ENCODE assay signal across 30 mouse cellular contexts in genomic region chr6:33166479-33166878, GRCm38 (mm10).
DNase-seq lines count a peak whose midpoint lies in the region; ATAC-seq and TF ChIP-seq lines count a peak whose summit lies in the region.
"Had no signal": no experiment of that assay in that cellular context is flagged by ENCODE, and none has a peak within 500 bp of the region (broad histone marks: within the 10 kb centered on the region; RNA-seq: fewer than 3 reads in every experiment).

No protein-coding gene starts in this region.

- H3K27me3 ChIP-seq in embryonic facial prominence, embryonic 14.5 days (replicated peaks; ENCODE audit: control insufficient read depth, insufficient read depth, low read length): no peaks in the 10 kb centered on the region
- no peaks in the 10 kb centered on the region for H3K27me3 ChIP-seq in embryonic facial prominence, embryonic 10.5 days (replicated peaks; ENCODE audit: low read depth, poor library complexity, severe bottlenecking)
- no peaks in the 10 kb centered on the region for H3K27me3 ChIP-seq in hindbrain, embryonic 14.5 days (ENCODE audit: control insufficient read depth, insufficient read depth, low read length)
- H3K27me3 ChIP-seq in hindbrain, embryonic 11.5 days (ENCODE audit: control insufficient read depth, insufficient read depth, low read length): no peaks in the 10 kb centered on the region
- H3K27me3 ChIP-seq in midbrain, postnatal 0 days (ENCODE audit: insufficient read depth, low read length): no peaks in the 10 kb centered on the region
- H3K27me3 ChIP-seq in midbrain, embryonic 15.5 days (replicated peaks): no peaks in the 10 kb centered on the region
- H3K27me3 ChIP-seq: embryonic facial prominence, embryonic 13.5 days; forebrain, embryonic 15.5 days; limb, embryonic 15.5 days; liver, embryonic 13.5 days; megakaryocyte, embryonic 14.5 days had no signal

- H3K9me3 ChIP-seq in embryonic facial prominence, embryonic 14.5 days (ENCODE audit: control insufficient read depth, low read length): no peaks in the 10 kb centered on the region
- H3K9me3 ChIP-seq in embryonic facial prominence, embryonic 10.5 days: no peaks in the 10 kb centered on the region
- H3K9me3 ChIP-seq in hindbrain, embryonic 14.5 days (ENCODE audit: control insufficient read depth, low read length): no peaks in the 10 kb centered on the region
- no peaks in the 10 kb centered on the region for H3K9me3 ChIP-seq in hindbrain, embryonic 11.5 days (ENCODE audit: control insufficient read depth, low read length)
- H3K9me3 ChIP-seq in midbrain, postnatal 0 days (ENCODE audit: low read length): no peaks in the 10 kb centered on the region
- H3K9me3 ChIP-seq in midbrain, embryonic 15.5 days: no peaks in the 10 kb centered on the region
- H3K9me3 ChIP-seq: embryonic facial prominence, embryonic 13.5 days; forebrain, embryonic 15.5 days; limb, embryonic 10.5 days; limb, embryonic 15.5 days; liver, embryonic 13.5 days; megakaryocyte, embryonic 14.5 days had no signal

- TF ChIP-seq CTCF in midbrain, postnatal 0 days (IDR thresholded peaks at IDR 0.05): no peak

- no peak overlapping the region for H3K4me3 ChIP-seq in embryonic facial prominence, embryonic 14.5 days (ENCODE audit: low read depth, low read length)
- H3K4me3 ChIP-seq in embryonic facial prominence, embryonic 10.5 days: no peak overlapping the region
- H3K4me3 ChIP-seq in hindbrain, embryonic 14.5 days (replicated peaks; ENCODE audit: low read length): no peak overlapping the region
- H3K4me3 ChIP-seq in hindbrain, embryonic 11.5 days (ENCODE audit: low read depth, low read length): no peak overlapping the region
- no peak overlapping the region for H3K4me3 ChIP-seq in midbrain, postnatal 0 days (ENCODE audit: low read depth, low read length)
- H3K4me3 ChIP-seq in midbrain, embryonic 15.5 days: no peak overlapping the region
- H3K4me3 ChIP-seq: embryonic facial prominence, embryonic 13.5 days; erythroblast, embryonic 14.5 days; forebrain, embryonic 15.5 days; limb, embryonic 10.5 days; limb, embryonic 15.5 days; liver, embryonic 13.5 days; megakaryocyte, embryonic 14.5 days had no signal

- no peak overlapping the region for H3K4me2 ChIP-seq in embryonic facial prominence, embryonic 14.5 days (ENCODE audit: low read depth, low read length)
- H3K4me2 ChIP-seq in hindbrain, embryonic 14.5 days (replicated peaks): 0 out of 2 replicates have a peak overlapping the region, but pooled peaks have one; percentile 19
- H3K4me2 ChIP-seq in hindbrain, embryonic 11.5 days (replicated peaks; ENCODE audit: low read depth, low read length): no peak overlapping the region
- H3K4me2 ChIP-seq in midbrain, postnatal 0 days (ENCODE audit: low read depth, low read length, poor library complexity, severe bottlenecking): no peak overlapping the region; the same call in 1 of the 2 replicates
- H3K4me2 ChIP-seq in midbrain, embryonic 15.5 days: no peak overlapping the region
- H3K4me2 ChIP-seq: embryonic facial prominence, embryonic 13.5 days; forebrain, embryonic 15.5 days; limb, embryonic 15.5 days; liver, embryonic 13.5 days had no signal

- H3K27ac ChIP-seq in embryonic facial prominence, embryonic 14.5 days (replicated peaks; ENCODE audit: low read depth, low read length): no peak overlapping the region
- no peak overlapping the region for H3K27ac ChIP-seq in embryonic facial prominence, embryonic 10.5 days (replicated peaks)
- peak overlapping the region; percentile 51; the same call in 1 of the 2 replicates for H3K27ac ChIP-seq in hindbrain, embryonic 14.5 days
- H3K27ac ChIP-seq in hindbrain, embryonic 11.5 days (ENCODE audit: low read depth, low read length): no peak overlapping the region
- H3K27ac ChIP-seq in midbrain, postnatal 0 days (ENCODE audit: low read depth, low read length): no peak overlapping the region
- no peak overlapping the region for H3K27ac ChIP-seq in midbrain, embryonic 15.5 days
- H3K27ac ChIP-seq: embryonic facial prominence, embryonic 13.5 days; forebrain, embryonic 15.5 days; kidney, postnatal 0 days; limb, embryonic 10.5 days; limb, embryonic 15.5 days; liver, embryonic 13.5 days had no signal

- no peaks in the 10 kb centered on the region for H3K4me1 ChIP-seq in embryonic facial prominence, embryonic 14.5 days (ENCODE audit: control insufficient read depth, insufficient read depth, low read length)
- no peaks in the 10 kb centered on the region for H3K4me1 ChIP-seq in embryonic facial prominence, embryonic 10.5 days
- no peaks in the 10 kb centered on the region for H3K4me1 ChIP-seq in hindbrain, embryonic 14.5 days (replicated peaks; ENCODE audit: control insufficient read depth, insufficient read depth, low read length)
- no peaks in the 10 kb centered on the region for H3K4me1 ChIP-seq in hindbrain, embryonic 11.5 days (replicated peaks; ENCODE audit: control insufficient read depth, insufficient read depth, low read length)
- no peaks in the 10 kb centered on the region for H3K4me1 ChIP-seq in midbrain, postnatal 0 days (ENCODE audit: insufficient read depth, low read length)
- no peaks in the 10 kb centered on the region; the same call in 1 of the 2 replicates for H3K4me1 ChIP-seq in midbrain, embryonic 15.5 days
- H3K4me1 ChIP-seq: embryonic facial prominence, embryonic 13.5 days; limb, embryonic 10.5 days; limb, embryonic 15.5 days; liver, embryonic 13.5 days; megakaryocyte, embryonic 14.5 days had no signal

- WGBS in embryonic facial prominence, embryonic 14.5 days: 76% methylated on average over 11 of the region's 11 CpGs
- WGBS in embryonic facial prominence, embryonic 10.5 days: 85% methylated on average over 11 of the region's 11 CpGs
- 45% methylated on average over 11 of the region's 11 CpGs for WGBS in hindbrain, embryonic 14.5 days
- 78% methylated on average over 11 of the region's 11 CpGs for WGBS in hindbrain, embryonic 11.5 days
- 47% methylated on average over 11 of the region's 11 CpGs for WGBS in midbrain, postnatal 0 days
- 52% methylated on average over 11 of the region's 11 CpGs for WGBS in midbrain, embryonic 15.5 days

- H3K36me3 ChIP-seq in embryonic facial prominence, embryonic 14.5 days (ENCODE audit: control insufficient read depth, insufficient read depth, low read length): no peaks in the 10 kb centered on the region
- no peaks in the 10 kb centered on the region for H3K36me3 ChIP-seq in embryonic facial prominence, embryonic 10.5 days (replicated peaks)
- H3K36me3 ChIP-seq in hindbrain, embryonic 14.5 days (replicated peaks; ENCODE audit: control insufficient read depth, insufficient read depth): no peaks in the 10 kb centered on the region
- H3K36me3 ChIP-seq in hindbrain, embryonic 11.5 days (ENCODE audit: control insufficient read depth, insufficient read depth, low read length): no peaks in the 10 kb centered on the region
- no peaks in the 10 kb centered on the region for H3K36me3 ChIP-seq in midbrain, postnatal 0 days (ENCODE audit: insufficient read depth, low read length)
- no peaks in the 10 kb centered on the region for H3K36me3 ChIP-seq in midbrain, embryonic 15.5 days (replicated peaks)
- H3K36me3 ChIP-seq: embryonic facial prominence, embryonic 13.5 days; forebrain, embryonic 15.5 days; limb, embryonic 10.5 days; limb, embryonic 15.5 days; liver, embryonic 13.5 days had no signal

- peak; percentile 10 for DNase-seq in embryonic facial prominence, embryonic 14.5 days (ENCODE audit: low spot score)
- no peak for DNase-seq in embryonic facial prominence, embryonic 10.5 days (ENCODE audit: low spot score)
- DNase-seq in hindbrain, embryonic 14.5 days (ENCODE audit: low spot score): no peak
- no peak for DNase-seq in hindbrain, embryonic 11.5 days (ENCODE audit: low spot score)
- DNase-seq in midbrain, postnatal 0 days (ENCODE audit: low spot score): peak; percentile 56
- DNase-seq in Muller cell, postnatal 12 days (ENCODE audit: inconsistent ontology term): peak; percentile 1
- no peak for DNase-seq in yolk sac, embryonic 10.5 days (ENCODE audit: low spot score)
- DNase-seq: adrenal gland, adult 8-10 months; cerebellum, adult 11 months; cerebellum, adult 9-11 months; embryo, embryonic 11 days; gastrocnemius, postnatal 14 days; heart, postnatal 14 days; kidney, adult 8-10 months; kidney, postnatal 4 days; liver, embryonic 13.5 days; lung, adult 18-20 months; lung, postnatal 4 days; retina, postnatal 1 day; thymus, postnatal 14 days had no signal

- ATAC-seq in embryonic facial prominence, embryonic 14.5 days (ENCODE audit: low read depth): no peak; the same call in 1 of the 2 replicates
- ATAC-seq in hindbrain, embryonic 14.5 days (ENCODE audit: low FRiP score): peak; percentile 40; the same call in 1 of the 2 replicates
- ATAC-seq in hindbrain, embryonic 11.5 days (ENCODE audit: low FRiP score): no peak
- ATAC-seq in midbrain, postnatal 0 days (ENCODE audit: low FRiP score): no peak
- no peak for ATAC-seq in midbrain, embryonic 15.5 days (replicated peaks)
- ATAC-seq: forebrain, embryonic 15.5 days; intestine, embryonic 16.5 days; lung, postnatal 0 days had no signal

- no peak overlapping the region for H3K9ac ChIP-seq in embryonic facial prominence, embryonic 14.5 days (ENCODE audit: low read depth, low read length)
- H3K9ac ChIP-seq in hindbrain, embryonic 14.5 days: no peak overlapping the region
- no peak overlapping the region for H3K9ac ChIP-seq in hindbrain, embryonic 11.5 days (ENCODE audit: low read depth, low read length)
- no peak overlapping the region for H3K9ac ChIP-seq in midbrain, postnatal 0 days (replicated peaks; ENCODE audit: low read length, poor library complexity, severe bottlenecking)
- no peak overlapping the region for H3K9ac ChIP-seq in midbrain, embryonic 15.5 days
- H3K9ac ChIP-seq: embryonic facial prominence, embryonic 13.5 days; forebrain, embryonic 15.5 days; limb, embryonic 15.5 days; liver, embryonic 13.5 days had no signal

Comparison
In these comparisons a context has a peak if more than half of its experiments do, and no peak if none do; other contexts are left out.
1. DNase-seq: peak in embryonic facial prominence, embryonic 14.5 days (single experiment), midbrain, postnatal 0 days (single experiment) and Muller cell, postnatal 12 days (single experiment); none in embryonic facial prominence, embryonic 10.5 days (single experiment), hindbrain, embryonic 14.5 days (single experiment), hindbrain, embryonic 11.5 days (single experiment) and yolk sac, embryonic 10.5 days (single experiment).